Mouse (Mus musculus): ENCODE data around the gene Spert. TPM values are rescaled to one million over a fixed set of nuclear protein-coding genes. Genes with fewer than 3 reads are reported as not detected.

Spert gene
- polyA plus RNA-seq, 1 experiment from 2014 or later = not detected

GRCm38 (mm10) chr14:75540216-75540995 lies 52.5 kb downstream of the Spert start:
- Histone ChIP-seq H3K9me3 (ENCODE audit: control insufficient read depth, low read length) (no peaks in the 10 kb centered on the region), H3K9ac (ENCODE audit: low read length) (no peak overlapping the region), H3K36me3 (ENCODE audit: control insufficient read depth, insufficient read depth, low read length) (no peaks in the 10 kb centered on the region), H3K4me1 (replicated peaks; ENCODE audit: control insufficient read depth, insufficient read depth) (no peaks in the 10 kb centered on the region), H3K4me3 (ENCODE audit: low read depth, low read length) (no peak overlapping the region), H3K27ac (replicated peaks) (no peak overlapping the region), H3K27me3 (ENCODE audit: control insufficient read depth, insufficient read depth, low read length) (no peaks in the 10 kb centered on the region), H3K4me2 (replicated peaks; ENCODE audit: low read depth) (no peak overlapping the region)
- 65% methylated on average over 17 of the region's 17 CpGs for WGBS
- no peak for ATAC-seq (ENCODE audit: low FRiP score, low TSS enrichment)
- TF ChIP-seq CTCF (IDR thresholded peaks at IDR 0.05; ENCODE audit: low read depth) (no peak), EP300 (optimal IDR thresholded peaks at IDR 0.05) (no peak)
- DNase-seq (ENCODE audit: low spot score) = no peak

DNA sequence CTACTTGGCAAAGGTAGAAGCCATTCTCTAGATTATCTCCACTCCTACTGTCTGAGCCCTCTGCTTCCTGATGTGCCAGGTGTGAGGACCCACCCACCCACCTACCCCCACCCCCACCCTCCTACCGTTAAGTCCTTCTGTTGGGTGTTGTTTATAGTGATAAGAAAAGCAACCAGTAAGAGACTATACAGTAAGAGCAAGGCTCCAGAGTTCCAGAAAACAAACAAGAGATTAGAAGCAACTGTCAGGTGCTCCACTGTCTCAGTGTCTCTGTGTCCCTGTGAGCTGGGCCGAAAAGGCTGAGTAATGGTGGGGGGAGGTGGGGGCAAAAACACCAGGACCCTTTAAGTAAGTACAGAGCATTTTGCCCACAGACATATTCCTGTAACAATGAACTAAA lies 53.7 kb downstream of the Spert start:
- no peaks in the 10 kb centered on the region for H3K4me1 ChIP-seq (replicated peaks; ENCODE audit: control insufficient read depth, insufficient read depth)
- H3K4me2 ChIP-seq (replicated peaks; ENCODE audit: low read depth) = no peak overlapping the region
- TF ChIP-seq EP300 (optimal IDR thresholded peaks at IDR 0.05) (no peak), CTCF (IDR thresholded peaks at IDR 0.05; ENCODE audit: low read depth) (no peak)
- no peaks in the 10 kb centered on the region for H3K36me3 ChIP-seq (ENCODE audit: control insufficient read depth, insufficient read depth, low read length)
- no peak overlapping the region for H3K4me3 ChIP-seq (ENCODE audit: low read depth, low read length)
- H3K27me3 ChIP-seq (ENCODE audit: control insufficient read depth, insufficient read depth, low read length) = no peaks in the 10 kb centered on the region
- H3K9ac ChIP-seq (ENCODE audit: low read length) = no peak overlapping the region
- 22% methylated on average over 2 of the region's 2 CpGs for WGBS
- H3K27ac ChIP-seq (replicated peaks) = no peak overlapping the region
- ATAC-seq (ENCODE audit: low FRiP score, low TSS enrichment) (no peak), DNase-seq (ENCODE audit: low spot score) (no peak)
- H3K9me3 ChIP-seq (ENCODE audit: control insufficient read depth, low read length) = no peaks in the 10 kb centered on the region

Other genes starting within 250 kb of the Spert start
- 0.07 TPM in 1 of 2 replicates, not detected in the other for gene Siah3, start 137.1 kb downstream of the Spert start, polyA plus RNA-seq (2015; fragmentation: Nextera tagmentation; extraction: Ambion mirVana)
- not detected in 2 replicates for gene Erich6b, start 49.1 kb upstream of the Spert start, polyA plus RNA-seq (2015; fragmentation: Nextera tagmentation; extraction: Ambion mirVana)
- 11.3 and 11.4 TPM in 2 replicates for gene Cog3, start 161.4 kb upstream of the Spert start, polyA plus RNA-seq (2015; fragmentation: Nextera tagmentation; extraction: Ambion mirVana)
- gene Slc25a30, start 193.9 kb upstream of the Spert start, polyA plus RNA-seq (2015; fragmentation: Nextera tagmentation; extraction: Ambion mirVana) = 1.3 and 1.5 TPM in 2 replicates